Mouse (Mus musculus) spleen, adult 2 months (tissue): ENCODE measurements around the gene Gm3252.
"Not testable (repeated sequence)": the region's sequence is repeated elsewhere in the genome, so short reads cannot be mapped to it uniquely, and the experiment has no call there.

Experiments
- CTCF ChIP-seq: fragments of 200-500 bp; IDR thresholded peaks from 2 replicates; pipeline ENCODE4 v1.5.1; 2011; ENCODE audit warnings: mild to moderate bottlenecking, inconsistent platforms; ENCODE audit not compliant: insufficient read depth, insufficient read length, insufficient replicate concordance; ENCODE audit errors: extremely low read depth
- POLR2A ChIP-seq: fragments of 200-500 bp; IDR thresholded peaks from 2 replicates; pipeline ENCODE4 v1.6.1; 2011; ENCODE audit warnings: low read depth, low read length, inconsistent platforms

DNA sequence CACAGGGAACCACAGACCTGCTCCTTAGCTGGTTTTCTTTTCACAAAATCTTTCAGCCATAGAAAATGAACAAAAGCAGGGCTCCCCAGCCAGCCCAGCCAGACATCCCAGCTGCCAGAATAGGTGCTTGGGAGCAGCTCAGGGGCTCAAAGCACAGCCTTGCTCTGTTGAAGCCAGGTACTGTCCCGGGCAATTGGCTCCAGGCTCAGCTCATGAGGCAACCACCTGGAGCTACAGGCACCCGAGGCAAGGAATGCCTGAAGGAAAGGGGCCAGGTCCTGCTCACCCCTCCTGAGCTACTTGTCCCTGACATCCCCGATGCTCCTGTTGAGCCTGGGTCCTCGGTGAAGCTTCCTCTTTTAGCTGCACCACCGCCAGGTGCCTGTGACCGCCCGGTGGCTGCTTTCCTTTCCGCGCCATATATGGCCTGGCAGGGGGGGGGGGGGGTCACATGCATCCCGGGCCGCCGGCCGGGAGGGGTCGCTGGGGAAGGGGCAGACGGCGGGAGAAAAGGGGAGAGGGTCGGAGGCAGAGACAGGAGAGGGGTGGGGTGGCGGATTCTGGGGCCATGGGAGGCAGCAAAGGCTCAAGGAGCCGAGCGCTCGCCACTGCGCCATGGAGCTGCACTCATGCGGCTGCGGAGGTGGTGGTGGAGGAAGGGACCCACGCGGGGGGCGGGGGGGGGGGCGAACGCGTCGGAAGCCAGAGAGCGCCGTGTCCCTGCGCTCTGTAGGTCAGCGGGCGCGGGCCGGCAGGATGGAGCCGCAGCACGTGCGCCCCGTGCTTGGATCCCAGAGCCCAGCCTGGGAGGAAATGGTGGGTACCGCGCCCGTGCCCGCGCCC lies at the start of gene Gm3252:
- TF ChIP-seq CTCF, POLR2A: not testable (repeated sequence)
